Mouse (Mus musculus) E14TG2a.4 (cell line): ENCODE data around the gene Banp.

ENCODE experiments used
- CTCF ChIP-seq: conservative IDR thresholded peaks from 2 replicates; pipeline ENCODE4 v1.5.1; 2014; ENCODE audit warnings: low read length
- NANOG ChIP-seq: IDR thresholded peaks from 2 replicates; pipeline ENCODE4 v1.6.1; 2014; ENCODE audit warnings: borderline replicate concordance, low read length, mixed read lengths
- POU5F1 ChIP-seq: IDR thresholded peaks from 2 replicates; pipeline ENCODE4 v1.6.1; 2014; ENCODE audit warnings: low read length, borderline replicate concordance

GRCm38 (mm10) chr8:121967977-121968376, 18.4 kb downstream of the Banp start:
- TF ChIP-seq CTCF (no peak), NANOG (no peak), POU5F1 (no peak)
